Mouse (Mus musculus): Measurements from ENCODE around the gene Col18a1. TPM values are rescaled to one million over a fixed set of nuclear protein-coding genes. Genes with fewer than 3 reads are reported as not detected.
A peak's percentile ranks its signal among the peaks of the same experiment; 100 is the strongest.

Gene Col18a1
- total RNA-seq, 2 experiments from 2014 or later = 31.8 to 41.9 TPM

DNA sequence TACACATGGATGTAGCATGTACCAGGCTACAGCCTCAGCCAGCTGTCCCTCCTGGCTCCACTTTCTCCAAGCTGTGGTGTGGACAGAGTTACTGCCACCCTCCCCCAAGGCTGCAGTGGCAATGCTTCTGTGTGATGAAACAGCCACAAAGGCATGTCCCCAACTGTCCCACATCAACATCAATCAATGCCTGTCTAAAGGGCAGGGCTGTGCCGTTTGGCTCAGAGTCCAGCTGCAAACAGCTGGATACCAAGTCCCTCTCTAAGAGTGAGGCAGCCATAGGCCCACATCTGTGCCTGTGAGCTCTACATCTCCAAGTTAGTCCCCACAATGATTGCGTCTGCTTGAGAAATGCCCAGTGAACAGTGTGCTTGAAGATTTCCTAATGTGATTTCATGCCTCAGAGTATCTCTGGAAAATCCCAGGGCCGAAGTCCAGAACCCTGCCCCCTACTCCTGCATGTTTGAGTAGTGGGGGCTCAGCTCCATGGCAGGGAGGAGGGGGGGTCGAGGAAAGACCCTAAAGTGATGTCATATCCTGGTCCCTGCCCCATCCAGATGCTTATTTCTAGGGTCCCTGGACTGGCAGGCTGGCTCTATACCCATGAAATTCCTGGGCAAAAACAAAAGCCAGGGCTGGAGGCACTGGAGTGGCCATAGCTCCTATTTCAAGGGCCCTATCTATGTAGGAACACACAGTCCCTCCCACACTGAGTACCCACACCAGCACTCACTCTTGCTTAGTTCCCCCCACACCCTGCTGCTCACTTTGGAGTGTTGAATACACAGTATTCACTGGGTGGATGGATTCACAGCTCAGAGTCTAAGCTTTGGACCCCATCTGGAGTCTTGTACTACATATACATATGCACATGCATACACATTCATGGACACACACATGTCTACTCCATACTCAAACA, 49.6 kb downstream of the Col18a1 start:
- peak in 1 of 2 experiments; percentile 36 for DNase-seq (ENCODE audit: low spot score in 2 of 2)

DNA sequence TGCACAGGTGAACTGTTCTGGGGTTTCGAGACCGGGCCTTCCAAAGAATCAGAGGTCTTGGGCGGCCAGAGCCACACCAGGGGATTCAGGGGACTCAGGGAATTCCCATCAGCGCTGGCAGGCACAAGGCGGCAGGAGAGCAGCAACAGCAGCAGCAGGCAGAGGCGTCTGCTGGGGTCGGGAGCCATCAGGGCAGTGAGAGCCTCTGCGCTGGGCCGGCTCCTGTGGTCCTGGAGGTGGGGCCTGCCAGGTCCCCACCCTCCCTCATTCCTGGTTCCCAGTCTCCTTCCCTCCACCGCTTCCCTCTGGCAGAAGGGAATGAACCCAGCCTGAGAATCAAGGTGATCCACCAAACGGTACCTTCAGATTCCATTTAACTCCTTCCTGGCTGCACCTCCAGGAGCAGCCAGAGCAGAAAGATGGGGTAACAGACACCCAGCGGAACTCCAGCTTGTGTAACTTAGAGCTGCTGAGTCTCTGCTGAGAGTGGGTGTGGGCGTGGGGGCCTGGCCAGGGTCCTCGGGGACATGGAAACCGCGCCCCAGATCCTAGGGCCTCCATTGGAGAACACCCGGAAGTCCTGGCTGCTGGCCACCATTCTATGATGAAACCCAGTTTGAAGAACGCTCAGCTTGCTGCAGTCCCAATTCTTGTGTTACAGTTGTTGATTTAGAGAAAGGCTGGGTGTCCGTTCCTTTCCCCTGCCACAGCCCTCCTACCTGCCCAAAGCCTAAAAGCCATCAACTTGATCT, 52.7 kb downstream of the Col18a1 start:
- DNase-seq (ENCODE audit: low spot score in 2 of 2) = peak in 1 of 2 experiments; percentile 59

DNA sequence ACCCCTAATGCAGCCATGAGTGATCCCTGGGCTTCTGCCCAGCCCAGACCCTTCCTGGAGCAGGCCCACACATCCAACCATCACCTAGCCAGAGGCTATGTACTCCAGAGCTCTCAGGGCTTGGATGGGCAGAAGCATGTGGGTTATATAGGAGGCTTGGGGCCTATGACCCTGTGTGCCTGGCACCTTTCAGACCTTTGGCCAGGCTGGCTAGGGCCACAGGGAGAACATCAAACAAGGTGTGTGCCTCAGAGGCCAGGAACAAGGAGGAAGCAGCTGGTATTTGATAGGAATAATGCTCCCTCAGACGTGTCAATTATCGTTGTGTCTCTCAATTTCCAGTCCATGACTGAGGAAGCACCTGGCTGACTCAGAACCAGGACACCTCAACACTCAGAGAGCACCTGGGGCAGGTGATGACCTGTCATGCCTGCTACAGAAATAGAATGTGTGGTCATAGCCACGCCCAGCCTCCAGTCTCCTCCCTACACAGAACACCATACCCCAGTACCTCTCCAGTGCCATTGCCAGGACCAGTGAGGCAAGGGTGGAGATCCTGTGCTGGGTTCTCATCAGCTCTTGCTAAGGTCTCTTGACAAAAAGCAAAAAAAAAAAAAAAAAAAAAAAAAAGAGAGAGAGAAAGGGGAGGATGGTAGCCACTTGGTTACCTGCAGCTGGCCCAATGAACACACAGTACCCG, 54.6 kb downstream of the Col18a1 start:
- no peak for DNase-seq (ENCODE audit: low spot score in 2 of 2)

DNA sequence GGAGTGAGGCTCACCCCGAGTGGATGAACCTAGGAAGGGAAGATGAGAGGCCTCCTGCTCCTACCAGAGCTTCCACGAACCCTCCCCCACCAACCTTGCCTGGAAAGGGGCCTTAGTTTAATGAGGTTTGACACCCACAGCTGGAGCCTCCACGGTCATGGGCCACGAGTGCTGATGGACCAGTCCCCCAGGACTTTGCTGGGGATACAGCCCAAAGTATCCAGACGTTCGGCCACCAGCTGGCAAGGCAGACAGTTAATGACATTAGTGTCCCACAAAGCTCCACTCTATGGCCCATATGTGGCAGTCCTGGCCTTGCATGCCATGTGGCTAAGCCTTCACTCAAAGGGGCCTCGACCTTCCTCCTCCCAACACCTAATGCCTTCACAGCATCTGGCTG, 55.5 kb downstream of the Col18a1 start:
- DNase-seq (ENCODE audit: low spot score in 2 of 2) = no peak

DNA sequence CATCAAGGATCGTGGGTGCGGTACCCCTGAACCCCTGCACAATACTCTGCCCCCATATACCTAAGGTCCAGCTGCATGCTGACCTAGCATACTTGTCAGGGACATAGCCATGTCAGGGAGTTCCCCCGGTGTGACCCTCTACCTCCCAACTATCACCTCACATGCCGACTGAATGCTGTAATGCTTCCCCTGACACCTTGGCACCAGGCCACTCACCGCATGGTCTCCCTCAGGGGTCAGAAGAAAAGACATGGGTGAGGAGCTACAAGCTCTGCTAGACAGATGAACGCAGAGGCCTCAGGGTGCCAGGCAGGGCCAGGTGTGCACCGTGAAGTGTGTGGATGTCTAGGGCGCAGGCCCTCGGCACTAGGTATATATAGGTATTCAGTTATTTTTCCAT, 56.3 kb downstream of the Col18a1 start:
- no peak for DNase-seq (ENCODE audit: low spot score in 2 of 2)

DNA sequence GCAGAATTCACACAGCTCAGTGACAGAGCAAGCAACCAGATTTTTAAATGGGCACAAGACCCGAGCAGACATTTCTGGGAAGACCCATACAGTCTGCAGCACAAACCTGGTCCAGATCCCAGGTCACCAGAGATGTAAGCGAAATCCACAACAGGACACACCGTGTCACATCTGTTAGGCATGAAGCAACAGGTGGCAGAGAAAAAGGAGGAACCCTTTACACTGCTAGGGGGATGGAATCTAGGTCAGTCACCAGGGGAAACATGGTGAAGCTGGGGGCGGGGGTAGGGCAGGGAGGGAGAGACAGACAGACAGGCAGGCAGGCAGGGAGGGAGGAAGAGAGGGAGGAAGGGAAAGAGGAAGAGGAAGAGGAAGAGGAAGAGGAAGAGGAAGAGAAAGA, 58.2 kb downstream of the Col18a1 start:
- DNase-seq (ENCODE audit: low spot score in 2 of 2) = no peak

DNA sequence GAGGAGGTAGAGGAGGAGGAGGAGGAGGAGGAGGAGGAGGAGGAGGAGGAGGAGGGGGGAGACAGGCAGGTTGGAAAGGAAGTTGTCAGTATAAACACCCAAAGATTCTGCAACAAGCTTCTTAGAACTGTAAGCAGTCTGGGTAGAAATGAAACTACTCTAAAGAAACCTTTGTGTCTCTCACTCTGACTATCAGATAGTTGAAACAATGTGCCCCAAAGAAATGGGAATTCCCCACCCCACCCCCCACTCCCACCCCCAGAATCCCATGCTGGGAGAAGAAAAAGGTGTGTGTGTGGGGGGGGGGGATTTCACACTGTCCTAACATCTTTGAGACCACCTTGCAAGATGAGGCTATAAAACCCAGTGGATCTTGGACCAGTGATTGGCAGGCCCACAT, 62.0 kb downstream of the Col18a1 start:
- no peak for DNase-seq (ENCODE audit: low spot score in 2 of 2)

DNA sequence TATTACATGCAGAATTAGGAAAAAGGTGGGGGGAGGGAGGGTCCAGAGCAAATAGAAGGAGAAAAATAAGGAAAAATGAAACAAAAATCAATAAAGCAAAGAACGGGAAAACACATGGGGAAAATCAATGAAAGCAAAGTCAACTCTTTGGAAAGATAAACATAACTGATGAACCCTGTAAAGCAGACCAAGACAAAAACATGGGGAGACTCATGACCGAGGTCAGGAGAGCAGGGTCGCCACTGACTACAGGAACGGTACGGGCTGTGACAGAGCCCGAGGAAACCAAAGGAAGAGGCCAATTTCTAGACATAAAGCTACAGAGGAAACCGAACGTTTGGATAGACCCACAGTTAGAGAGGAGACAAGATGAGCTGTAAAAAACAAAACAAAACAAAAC, 62.7 kb downstream of the Col18a1 start:
- no peak for DNase-seq (ENCODE audit: low spot score in 2 of 2)

DNA sequence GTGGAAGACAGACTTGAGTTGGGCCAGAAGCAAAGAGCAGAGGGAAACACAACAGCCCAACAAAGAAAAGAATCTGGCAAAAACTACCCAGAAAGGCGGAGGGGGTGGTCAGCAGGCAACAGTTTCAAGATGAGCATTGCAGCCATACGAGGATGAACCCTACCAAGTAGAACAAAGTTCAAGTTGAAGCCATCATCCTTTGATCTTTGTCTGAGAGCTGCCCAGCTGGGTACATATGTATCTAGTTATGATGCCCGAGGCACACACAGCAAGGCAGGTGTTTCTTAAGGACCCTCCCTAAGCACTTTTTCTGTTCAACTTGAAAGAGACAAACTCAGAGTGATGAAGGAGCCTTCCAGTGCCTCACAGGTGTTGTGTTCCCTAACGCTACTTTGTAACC, 66.6 kb downstream of the Col18a1 start:
- DNase-seq (ENCODE audit: low spot score in 2 of 2) = no peak

DNA sequence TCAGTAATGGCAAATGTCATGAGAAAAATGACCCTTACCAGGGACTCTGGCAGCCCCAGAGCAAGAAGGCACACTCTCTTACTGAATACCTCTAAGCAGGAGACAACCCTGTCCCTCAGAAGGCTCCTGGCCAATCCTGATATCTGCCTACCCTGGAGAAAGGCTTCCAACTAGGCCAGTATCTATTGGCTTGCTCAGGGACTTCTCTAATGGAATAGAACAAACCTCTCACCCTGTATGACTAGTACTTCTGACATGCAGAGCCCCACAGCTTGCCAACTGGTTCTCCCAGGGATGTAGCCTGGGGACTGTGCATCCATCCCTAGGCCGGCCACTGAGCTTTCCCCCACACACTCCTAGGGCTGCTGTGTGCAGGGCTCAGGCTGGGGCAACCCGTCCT, 67.7 kb downstream of the Col18a1 start:
- DNase-seq (ENCODE audit: low spot score in 2 of 2) = no peak

DNA sequence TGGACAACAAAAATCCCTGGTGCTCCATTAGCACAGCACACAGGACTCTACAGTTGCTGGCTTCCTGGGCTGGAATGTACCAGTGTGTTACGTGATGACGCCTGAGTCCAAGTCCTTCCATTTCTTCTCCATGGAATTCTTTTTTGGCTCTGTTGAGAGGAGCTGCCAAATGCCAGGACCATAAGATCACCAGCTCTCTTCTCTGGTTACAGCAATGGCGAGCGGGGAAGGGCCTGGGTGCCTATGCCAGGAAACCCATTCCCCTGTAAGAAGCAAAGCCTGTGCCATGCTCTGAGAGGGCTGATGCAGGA, 68.5 kb downstream of the Col18a1 start:
- no peak for DNase-seq (ENCODE audit: low spot score in 2 of 2)

DNA sequence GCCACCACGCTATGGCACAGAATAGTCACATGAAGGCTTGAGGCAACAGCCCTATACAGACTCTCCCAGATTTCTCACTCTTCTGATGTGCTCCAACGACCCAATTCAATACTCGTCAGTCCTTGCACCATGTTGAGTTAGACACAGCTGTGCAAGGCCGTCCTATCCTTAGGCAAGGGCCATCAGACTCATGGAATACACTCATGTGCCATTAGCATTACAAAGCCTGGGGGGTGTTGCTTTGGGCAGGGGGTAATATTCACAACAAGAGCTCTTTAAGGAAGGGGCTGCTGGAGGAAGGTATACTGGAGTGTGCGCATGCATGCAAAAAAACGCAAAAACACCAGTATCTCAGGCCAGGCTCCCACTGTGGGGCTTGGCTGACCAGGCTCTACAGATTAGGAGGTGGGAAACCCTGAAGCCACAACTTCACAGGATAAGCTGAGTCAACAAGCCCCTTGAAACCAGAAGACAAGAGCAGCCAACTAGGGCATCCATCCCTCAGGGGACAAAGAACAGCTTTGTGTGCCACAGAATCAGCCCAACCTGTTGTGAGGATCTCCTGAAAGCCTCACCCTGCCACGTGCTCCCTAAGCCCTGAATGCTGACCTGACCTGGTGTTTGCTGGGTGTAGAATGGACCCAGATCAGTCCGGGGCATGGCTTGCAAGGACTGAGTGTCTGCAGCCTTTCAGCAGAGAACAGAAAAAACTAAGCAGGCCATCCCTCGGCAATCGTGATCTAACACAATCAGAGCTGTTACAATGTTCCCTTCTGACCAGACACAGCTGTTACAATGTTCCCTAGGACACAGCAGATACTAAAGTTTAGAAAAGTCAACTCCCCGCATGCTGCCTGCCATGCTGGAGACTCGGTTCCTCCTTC, 69.1 kb downstream of the Col18a1 start:
- no peak for DNase-seq (ENCODE audit: low spot score in 2 of 2)

DNA sequence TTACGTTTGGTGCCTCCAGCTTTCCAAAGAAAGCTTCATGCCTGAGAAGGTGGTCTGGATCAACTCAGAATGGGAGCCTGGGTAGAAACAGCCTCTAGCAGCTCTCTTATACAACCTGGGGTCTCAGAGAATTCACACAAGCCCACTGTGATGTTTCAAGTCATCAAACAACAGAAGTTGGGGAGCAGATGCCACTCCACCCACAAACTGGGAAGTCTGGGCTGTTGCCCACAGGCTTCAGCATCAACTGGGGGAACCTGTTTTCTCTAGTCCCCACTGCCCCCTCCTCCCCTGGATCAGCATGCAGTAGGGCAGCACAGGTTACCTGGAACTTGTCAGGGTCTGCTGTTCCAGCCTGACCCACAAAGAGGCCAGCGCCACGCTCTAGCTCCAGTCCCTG, 70.7 kb downstream of the Col18a1 start:
- no peak for DNase-seq (ENCODE audit: low spot score in 2 of 2)

DNA sequence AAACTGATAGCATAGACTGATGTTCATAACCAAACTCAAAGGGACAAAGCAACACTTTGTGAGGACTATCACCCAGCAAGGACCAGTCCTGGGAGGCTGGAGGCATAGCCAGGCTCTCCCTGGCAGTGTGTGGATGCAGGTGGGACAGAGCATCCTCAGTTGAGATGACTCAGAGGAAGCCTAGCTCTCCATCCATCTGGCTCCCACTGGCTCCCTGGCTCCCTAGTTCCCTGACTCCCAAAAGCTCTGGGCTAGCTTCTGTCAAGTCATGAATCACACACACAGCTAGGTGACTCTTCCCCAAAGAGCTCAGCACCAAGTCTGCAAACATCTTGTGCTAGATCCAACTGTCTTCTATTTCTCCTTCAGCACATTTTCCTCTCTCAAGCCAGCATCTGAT, 72.5 kb downstream of the Col18a1 start:
- no peak for DNase-seq (ENCODE audit: low spot score in 2 of 2)

DNA sequence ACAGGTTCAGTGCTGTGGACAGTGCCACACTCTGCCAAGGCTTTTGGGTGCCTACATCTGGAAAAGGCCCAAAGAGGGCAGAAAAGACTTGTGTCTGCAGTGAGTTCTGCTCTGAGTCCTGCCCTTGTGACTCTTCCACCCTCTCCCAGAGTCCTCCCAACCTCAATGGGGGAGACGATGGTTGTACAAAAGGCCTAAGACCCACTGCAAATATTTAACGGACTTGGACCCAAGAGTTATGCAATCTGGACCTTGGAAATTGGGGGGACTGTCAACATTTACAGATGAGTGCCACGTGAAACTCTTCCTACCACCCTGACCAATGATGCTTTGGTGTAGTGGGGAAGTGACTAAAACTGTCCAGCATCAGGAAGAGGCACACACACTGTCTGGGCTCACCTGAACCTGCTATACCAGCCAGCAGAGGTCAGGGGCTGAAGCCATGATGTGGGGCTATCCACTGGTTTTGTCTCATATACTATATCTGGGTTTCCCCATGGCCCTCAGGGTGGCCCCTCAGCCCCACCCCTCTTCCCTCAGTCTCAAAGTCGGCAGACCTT, 74.7 kb downstream of the Col18a1 start:
- no peak for DNase-seq (ENCODE audit: low spot score in 2 of 2)

DNA sequence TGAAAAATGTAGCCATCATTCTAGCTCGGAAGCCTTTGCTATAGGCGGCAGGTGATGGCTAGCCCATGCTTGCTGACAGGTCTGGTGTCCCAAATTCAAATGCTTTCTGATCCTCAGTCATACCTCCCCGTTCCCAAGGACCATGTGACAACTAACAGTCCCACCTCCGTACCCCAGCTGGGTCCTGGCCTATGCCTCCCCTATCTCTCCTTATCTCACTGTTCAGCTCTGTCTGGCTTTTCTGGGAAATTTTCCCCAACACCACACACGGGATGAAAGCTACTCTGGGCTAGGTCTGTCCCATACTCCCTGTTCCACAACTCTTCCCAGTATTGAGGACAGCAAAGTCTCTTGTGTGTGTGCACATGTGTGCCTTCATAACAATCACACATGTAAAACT, 76.3 kb downstream of the Col18a1 start:
- no peak for DNase-seq (ENCODE audit: low spot score in 2 of 2)

DNA sequence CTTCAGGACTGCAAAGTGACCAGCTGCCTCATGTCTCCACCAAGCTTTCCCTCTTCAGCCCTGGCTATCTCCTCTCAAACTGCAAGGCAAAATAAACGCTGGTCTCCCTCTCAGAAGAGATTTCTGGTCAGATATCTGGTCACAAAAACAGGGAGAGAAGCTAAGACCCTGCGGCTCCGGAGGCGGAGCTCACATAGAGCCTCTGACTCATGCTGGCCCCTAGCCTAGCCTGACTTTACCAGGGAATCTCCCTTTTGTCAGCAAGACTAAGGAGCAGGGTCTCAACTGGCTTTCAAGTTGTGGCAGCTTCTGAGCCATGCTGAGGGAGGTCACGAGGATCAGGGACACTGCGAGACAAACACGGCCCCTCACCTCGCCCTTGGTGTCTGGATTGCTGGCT, 77.0 kb downstream of the Col18a1 start:
- peak; percentile 37 to 49 for DNase-seq (ENCODE audit: low spot score in 2 of 2)

DNA sequence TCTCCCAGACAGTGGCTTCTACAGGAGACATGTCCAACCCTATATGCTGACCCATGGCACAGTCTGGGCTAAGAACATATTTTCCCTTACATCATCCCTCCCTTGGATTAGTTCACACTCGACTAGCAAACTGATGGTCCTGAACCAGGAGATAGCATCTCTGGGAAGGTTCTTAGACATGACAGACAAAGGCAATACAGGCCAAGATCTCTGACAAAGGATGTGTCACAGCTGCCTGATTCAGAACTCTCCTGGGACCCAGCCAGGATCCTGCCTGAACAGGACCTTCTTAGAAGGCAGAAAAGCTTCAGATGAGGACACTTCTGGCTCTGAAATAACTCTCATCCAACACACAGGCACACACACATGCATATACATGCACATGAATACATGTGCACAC, 81.8 kb downstream of the Col18a1 start:
- DNase-seq (ENCODE audit: low spot score in 2 of 2) = no peak

DNA sequence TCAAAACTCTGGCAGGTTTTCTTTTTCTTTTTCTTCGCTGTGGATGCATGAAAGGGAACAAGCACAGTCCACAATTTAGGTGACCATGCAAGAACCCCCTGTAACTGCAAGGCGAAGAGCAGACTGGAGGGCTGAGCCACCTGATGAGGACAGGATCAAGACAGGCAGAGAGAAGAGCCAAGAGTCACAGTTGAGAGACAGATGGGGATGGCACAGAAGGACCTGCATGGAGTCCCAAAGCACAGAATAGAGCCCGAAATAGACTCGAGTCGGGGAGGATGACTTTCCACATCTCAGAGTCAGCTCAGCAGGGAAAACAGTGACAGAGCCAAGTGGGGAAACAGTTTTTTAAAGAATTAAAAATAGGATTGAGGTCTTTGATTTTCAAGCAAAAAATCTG, 83.4 kb downstream of the Col18a1 start:
- DNase-seq (ENCODE audit: low spot score in 2 of 2) = no peak

DNA sequence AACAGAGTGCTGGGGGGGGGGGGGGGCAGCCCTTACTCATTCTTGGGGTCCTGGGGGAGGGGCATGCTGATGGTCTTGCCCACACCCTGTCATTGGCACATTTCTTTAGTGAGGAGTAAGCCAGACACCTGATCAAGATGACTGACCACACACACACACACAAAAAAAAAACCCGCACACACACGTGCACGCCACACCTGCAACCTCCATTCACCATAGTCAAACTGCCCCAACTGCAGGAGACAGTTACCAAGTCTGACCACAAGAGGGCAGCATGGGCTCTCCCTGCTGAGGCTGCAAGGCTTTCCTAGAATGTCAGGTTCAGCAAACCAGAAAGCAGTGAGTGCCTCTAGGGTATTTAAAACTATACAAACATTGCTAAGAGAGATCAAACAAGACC, 83.9 kb downstream of the Col18a1 start:
- peak; percentile 79 to 82 for DNase-seq (ENCODE audit: low spot score in 2 of 2)

DNA sequence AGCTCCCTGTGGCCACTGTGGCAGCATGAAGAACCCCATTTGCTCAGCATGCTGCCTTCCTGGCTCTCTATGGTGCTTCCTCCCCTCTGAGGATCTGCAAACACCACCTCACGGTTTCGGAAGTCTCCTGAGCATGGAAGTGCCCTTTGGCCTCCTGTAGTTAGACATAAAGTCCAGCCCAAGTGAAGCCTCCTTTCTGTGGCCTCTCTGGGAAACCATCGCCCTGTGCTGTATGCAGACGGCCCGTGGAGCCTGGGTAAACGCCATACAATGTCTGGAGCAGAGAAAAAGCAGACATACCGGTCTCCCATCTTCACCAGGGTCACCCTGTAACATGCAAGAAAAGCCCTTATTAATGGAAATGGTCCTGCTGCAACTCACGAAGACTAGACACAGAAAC, 87.4 kb downstream of the Col18a1 start:
- DNase-seq (ENCODE audit: low spot score in 2 of 2) = no peak
